In the genomic region with DNA sequence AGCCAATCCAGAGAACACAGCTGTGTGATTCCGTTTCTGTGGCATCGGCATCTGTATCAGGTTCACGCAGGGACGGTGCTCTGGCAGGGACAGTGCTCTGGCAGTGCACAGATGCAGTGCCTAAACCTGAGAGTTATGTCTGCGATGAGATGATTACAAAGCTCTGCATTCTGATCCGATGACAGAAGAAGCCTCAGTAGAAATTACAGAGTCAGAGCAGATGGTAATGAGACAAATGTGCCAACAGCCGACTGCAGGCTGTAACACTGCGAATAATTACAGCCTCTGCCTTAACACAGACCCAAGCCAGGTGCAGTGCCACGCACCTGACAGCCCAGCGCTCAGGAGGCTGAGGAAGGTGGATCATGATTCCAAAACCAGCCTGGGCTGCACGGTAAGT, we compare ENCODE assay signal across 16 mouse cellular contexts.
DNase-seq lines count a peak whose midpoint lies in the region; ATAC-seq lines count a peak whose summit lies in the region.
"Had no signal": no experiment of that assay in that cellular context is flagged by ENCODE, and none has a peak within 500 bp of the region (broad histone marks: within the 10 kb centered on the region; RNA-seq: fewer than 3 reads in every experiment).

No protein-coding gene starts in this region.

- ATAC-seq in hindbrain, embryonic 13.5 days (ENCODE audit: low FRiP score), result no peak
- ATAC-seq in hindbrain, embryonic 12.5 days (ENCODE audit: low FRiP score), result no peak

- H3K36me3 ChIP-seq in hindbrain, embryonic 13.5 days, result no peaks in the 10 kb centered on the region
- no peaks in the 10 kb centered on the region for H3K36me3 ChIP-seq in hindbrain, embryonic 12.5 days
- H3K36me3 ChIP-seq: embryonic facial prominence, embryonic 12.5 days; heart, embryonic 13.5 days; kidney, embryonic 15.5 days had no signal

- no peak overlapping the region for H3K9ac ChIP-seq in hindbrain, embryonic 13.5 days
- no peak overlapping the region for H3K9ac ChIP-seq in hindbrain, embryonic 12.5 days
- H3K9ac ChIP-seq: embryonic facial prominence, embryonic 12.5 days; heart, embryonic 13.5 days; kidney, embryonic 15.5 days; lung, embryonic 14.5 days had no signal

- peak; percentile 3 for DNase-seq in right cerebral cortex, adult 18-20 months
- no peak for DNase-seq in right cerebral cortex, postnatal 25 days
- DNase-seq in layer of hippocampus, postnatal 14 days (ENCODE audit: low spot score in 2 of 2), result peak; percentile 12 to 34
- no peak for DNase-seq in heart, adult 9 months (ENCODE audit: low spot score in 2 of 2)
- DNase-seq in lung, postnatal 14 days, result no peak
- DNase-seq: adrenal gland, postnatal 14 days; B cell, adult 2 months; liver; lung, embryonic 14.5 days; thymus, postnatal 4 days had no signal

- H3K9me3 ChIP-seq in hindbrain, embryonic 13.5 days, result no peaks in the 10 kb centered on the region
- H3K9me3 ChIP-seq in hindbrain, embryonic 12.5 days (replicated peaks), result no peaks in the 10 kb centered on the region
- H3K9me3 ChIP-seq: embryonic facial prominence, embryonic 12.5 days; heart, embryonic 13.5 days; kidney, embryonic 15.5 days had no signal

- peaks cover 6% of the 10 kb centered on the region; the same call in 1 of the 2 replicates for H3K4me1 ChIP-seq in hindbrain, embryonic 13.5 days (replicated peaks)
- H3K4me1 ChIP-seq in hindbrain, embryonic 12.5 days, result no peaks in the 10 kb centered on the region; the same call in 1 of the 2 replicates
- H3K4me1 ChIP-seq: embryonic facial prominence, embryonic 12.5 days; kidney, embryonic 15.5 days had no signal

- no peaks in the 10 kb centered on the region for H3K27me3 ChIP-seq in hindbrain, embryonic 13.5 days
- H3K27me3 ChIP-seq in hindbrain, embryonic 12.5 days, result no peaks in the 10 kb centered on the region

- H3K4me2 ChIP-seq in hindbrain, embryonic 13.5 days, result no peak overlapping the region
- H3K4me2 ChIP-seq in hindbrain, embryonic 12.5 days (replicated peaks), result no peak overlapping the region
- H3K4me2 ChIP-seq: embryonic facial prominence, embryonic 12.5 days; heart, embryonic 13.5 days; kidney, embryonic 15.5 days; lung, embryonic 14.5 days had no signal

- no peak overlapping the region for H3K4me3 ChIP-seq in hindbrain, embryonic 13.5 days
- no peak overlapping the region for H3K4me3 ChIP-seq in hindbrain, embryonic 12.5 days
- H3K4me3 ChIP-seq: embryonic facial prominence, embryonic 12.5 days; heart, embryonic 13.5 days; kidney, embryonic 15.5 days had no signal

- 74% methylated on average over 11 of the region's 11 CpGs for WGBS in hindbrain, embryonic 13.5 days
- 77% methylated on average over 11 of the region's 11 CpGs for WGBS in hindbrain, embryonic 12.5 days

- H3K27ac ChIP-seq in hindbrain, embryonic 13.5 days, result peak overlapping the region; percentile 19; the same call in 1 of the 2 replicates
- H3K27ac ChIP-seq in hindbrain, embryonic 12.5 days, result no peak overlapping the region
- H3K27ac ChIP-seq: embryonic facial prominence, embryonic 12.5 days; heart, embryonic 13.5 days; kidney, embryonic 15.5 days; stomach, postnatal 0 days had no signal

Comparison
In these comparisons a context has a peak if more than half of its experiments do, and no peak if none do; other contexts are left out.
1. DNase-seq: peak in right cerebral cortex, adult 18-20 months (single experiment) and layer of hippocampus, postnatal 14 days (2 of 2); none in right cerebral cortex, postnatal 25 days (single experiment), heart, adult 9 months (0 of 2) and lung, postnatal 14 days (single experiment).